Mouse (Mus musculus) heart, embryonic 13.5 days (tissue): ENCODE data around the gene Ttc30b. TPM values are rescaled to one million over a fixed set of nuclear protein-coding genes. Genes with fewer than 3 reads are reported as not detected.
"Not testable (repeated sequence)": the region's sequence is repeated elsewhere in the genome, so short reads cannot be mapped to it uniquely, and the experiment has no call there.

Experiments
- ATAC-seq: fragments of 200-750 bp; cut with Nextera tagmentation; 2 replicates; pipeline ENCODE4 v1.8.0; 2017; ENCODE audit warnings: moderate TSS enrichment; ENCODE audit not compliant: insufficient number of reproducible peaks, low FRiP score, low TSS enrichment; ENCODE audit errors: extremely low read depth
- H3K27ac ChIP-seq: fragments of 300-500 bp; sonication (generic); replicated peaks from 2 replicates; pipeline ENCODE4 v1.5.1; 2015; ENCODE audit warnings: moderate library complexity, mild to moderate bottlenecking, inconsistent platforms
- H3K27me3 ChIP-seq: fragments of 300-500 bp; sonication (generic); replicated peaks from 2 replicates; pipeline ENCODE4 v1.6.1; 2015; ENCODE audit warnings: mild to moderate bottlenecking, inconsistent platforms
- H3K36me3 ChIP-seq: fragments of 300-500 bp; sonication (generic); 2 replicates; pipeline ENCODE4 v1.6.1; 2015; ENCODE audit warnings: mild to moderate bottlenecking, inconsistent platforms
- H3K4me1 ChIP-seq: fragments of 300-500 bp; sonication (generic); 2 replicates; pipeline ENCODE4 v1.6.1; 2015; ENCODE audit warnings: inconsistent platforms
- H3K4me2 ChIP-seq: fragments of 300-500 bp; sonication (generic); 2 replicates; pipeline ENCODE4 v1.6.1; 2015; ENCODE audit warnings: inconsistent platforms, mild to moderate bottlenecking, moderate library complexity
- H3K4me3 ChIP-seq: fragments of 300-500 bp; sonication (generic); 2 replicates; pipeline ENCODE4 v1.5.1; 2015; ENCODE audit warnings: moderate library complexity, mild to moderate bottlenecking, inconsistent platforms
- H3K9ac ChIP-seq: fragments of 300-500 bp; sonication (generic); 2 replicates; pipeline ENCODE4 v1.6.1; 2015; ENCODE audit warnings: inconsistent platforms, mild to moderate bottlenecking, moderate library complexity
- H3K9me3 ChIP-seq: fragments of 300-500 bp; sonication (generic); 2 replicates; pipeline ENCODE4 v1.6.1; 2016; ENCODE audit warnings: inconsistent platforms
- WGBS: fragments of 180-500 bp; shearing (Covaris S2); methylation state at CpG from one replicate; pipeline ENCODE4 v1.1.7; 2015; ENCODE audit warnings: mixed read lengths; 5-methylcytosine and 5-hydroxymethylcytosine counted together
- polyA plus RNA-seq: library from polyadenylated mRNA; unstranded; fragments of >200 nt; fragmentation: Nextera tagmentation; extraction: Ambion mirVana; gene quantifications from 2 replicates; pipeline ENCODE4 v1.2.1, GENCODE M21; 2015

The Ttc30b gene
- polyA plus RNA-seq, 1 experiment from 2014 or later = 8.6 TPM

DNA sequence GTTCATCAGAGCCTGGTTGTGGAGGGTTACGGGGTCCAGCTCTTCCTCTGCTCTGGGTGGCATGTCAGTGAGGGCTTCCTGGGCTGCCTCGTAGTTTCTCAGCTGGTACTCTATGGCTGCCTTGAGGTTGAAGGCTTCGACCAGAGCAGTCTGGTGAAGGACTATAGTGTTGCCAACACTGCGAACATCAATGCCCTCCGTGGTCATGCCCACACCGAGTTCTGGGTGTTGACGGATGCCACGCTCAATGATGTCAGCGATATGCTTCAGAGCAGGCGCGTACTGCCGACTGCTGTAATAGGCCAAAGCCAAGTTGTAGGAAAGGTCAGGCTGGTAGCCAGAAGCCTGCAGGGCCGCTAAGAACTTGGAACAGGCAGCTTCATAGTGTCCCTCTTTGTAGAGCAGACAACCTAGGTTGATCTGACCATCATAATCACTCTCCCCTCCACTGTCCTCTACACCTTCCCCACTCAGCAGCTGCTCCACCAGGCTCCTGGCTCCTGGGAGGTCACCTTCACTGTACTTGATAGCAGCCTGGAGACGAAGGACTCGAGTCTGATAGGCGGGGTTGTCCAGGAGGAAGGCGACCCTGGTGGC is 767 bp downstream of the Ttc30b start:
- H3K36me3 ChIP-seq, ATAC-seq, H3K27me3 ChIP-seq, H3K9me3 ChIP-seq, H3K27ac ChIP-seq: not testable (repeated sequence)
- H3K4me1 ChIP-seq = peaks cover 32% of the 10 kb centered on the region
- 69% methylated on average over 17 of the region's 17 CpGs for WGBS
- peak overlapping the region; percentile 78 for H3K9ac ChIP-seq
- H3K4me2 ChIP-seq = peak overlapping the region; percentile 78
- H3K4me3 ChIP-seq = peak overlapping the region; percentile 59

- not testable (repeated sequence) for ATAC-seq, H3K27ac ChIP-seq, H3K9ac ChIP-seq, H3K9me3 ChIP-seq, H3K4me3 ChIP-seq, H3K36me3 ChIP-seq, H3K4me2 ChIP-seq, H3K27me3 ChIP-seq
- peaks cover 32% of the 10 kb centered on the region for H3K4me1 ChIP-seq
- 83% methylated on average over 2 of the region's 2 CpGs for WGBS
These were observed 1.7 kb downstream of the Ttc30b start for GRCm38 (mm10) chr2:75936685-75937084.

GRCm38 (mm10) chr2:75933541-75933940 is 4.8 kb downstream of the Ttc30b start:
- Histone ChIP-seq H3K4me3 (no peak overlapping the region), H3K4me1 (peaks cover 30% of the 10 kb centered on the region), H3K27ac (peak overlapping the region; percentile 55), H3K4me2 (no peak overlapping the region), H3K9ac (no peak overlapping the region), H3K36me3 (peaks cover 21% of the 10 kb centered on the region; the same call in 1 of the 2 replicates), H3K27me3 (no peaks in the 10 kb centered on the region), H3K9me3 (no peaks in the 10 kb centered on the region)
- no peak for ATAC-seq
- 30% methylated on average over 7 of the region's 7 CpGs for WGBS

DNA sequence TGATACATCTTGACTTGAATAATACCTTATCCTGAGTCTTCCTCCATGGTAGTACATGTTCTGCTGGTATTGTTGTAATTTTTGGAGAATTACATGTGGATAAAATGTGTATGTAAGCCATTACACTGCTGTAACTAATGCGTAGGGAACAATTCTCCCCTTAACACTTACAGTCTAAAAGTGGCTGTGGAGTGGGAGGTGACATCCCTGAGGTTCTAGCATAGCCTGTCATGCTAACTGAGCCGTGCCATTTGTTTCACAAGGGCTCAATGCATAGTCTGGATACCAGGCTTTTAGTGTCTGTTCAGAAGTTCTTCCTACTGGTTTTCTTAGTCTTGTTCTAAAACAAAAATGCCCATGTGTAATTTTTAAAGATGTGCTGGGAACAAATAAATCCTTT is 7.4 kb downstream of the Ttc30b start:
- no peak for ATAC-seq
- H3K9ac ChIP-seq = no peak overlapping the region
- H3K4me3 ChIP-seq = no peak overlapping the region
- H3K36me3 ChIP-seq = peaks cover 36% of the 10 kb centered on the region
- H3K9me3 ChIP-seq = no peaks in the 10 kb centered on the region
- no peak overlapping the region for H3K27ac ChIP-seq
- H3K4me1 ChIP-seq = peaks cover 26% of the 10 kb centered on the region
- WGBS = 75% methylated on average over 2 of the region's 2 CpGs
- H3K27me3 ChIP-seq = no peaks in the 10 kb centered on the region
- H3K4me2 ChIP-seq = no peak overlapping the region

GRCm38 (mm10) chr2:75929786-75930444 is 8.5 kb downstream of the Ttc30b start:
- Histone ChIP-seq H3K9me3 (no peaks in the 10 kb centered on the region), H3K27ac (no peak overlapping the region), H3K36me3 (peaks cover 41% of the 10 kb centered on the region), H3K9ac (no peak overlapping the region), H3K4me2 (no peak overlapping the region), H3K4me3 (no peak overlapping the region), H3K27me3 (no peaks in the 10 kb centered on the region), H3K4me1 (peaks cover 22% of the 10 kb centered on the region)
- 84% methylated on average over 6 of the region's 6 CpGs for WGBS
- no peak for ATAC-seq

- no peak for ATAC-seq
- Histone ChIP-seq H3K4me3 (no peak overlapping the region), H3K9me3 (no peaks in the 10 kb centered on the region), H3K27ac (no peak overlapping the region), H3K4me1 (peaks cover 15% of the 10 kb centered on the region), H3K9ac (no peak overlapping the region), H3K36me3 (peaks cover 41% of the 10 kb centered on the region), H3K4me2 (no peak overlapping the region), H3K27me3 (no peaks in the 10 kb centered on the region)
- WGBS = 88% methylated on average over 2 of the region's 2 CpGs
These were observed 9.2 kb downstream of the Ttc30b start for GRCm38 (mm10) chr2:75929141-75929540.

DNA sequence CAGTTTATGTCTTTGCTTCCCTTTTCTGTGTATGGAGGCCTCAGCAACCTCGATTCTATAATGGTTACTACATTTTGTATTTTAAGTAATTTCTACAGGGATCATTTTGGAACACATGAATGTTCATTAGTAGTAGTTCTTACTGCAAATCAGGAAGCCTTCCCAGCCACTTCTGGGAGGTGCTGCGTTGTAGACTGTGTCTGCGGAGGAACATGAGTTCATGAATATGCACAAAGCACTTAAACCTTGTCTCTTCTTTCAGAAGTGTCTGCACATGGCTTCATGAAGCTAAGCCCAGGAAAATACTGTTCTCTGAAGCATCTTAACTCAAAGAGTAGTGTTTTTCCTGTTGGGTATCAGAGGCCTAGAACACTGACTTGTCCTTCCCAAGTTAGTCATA is 10.4 kb downstream of the Ttc30b start:
- Histone ChIP-seq H3K4me3 (no peak overlapping the region), H3K27me3 (no peaks in the 10 kb centered on the region), H3K4me1 (peaks cover 3% of the 10 kb centered on the region), H3K9me3 (no peaks in the 10 kb centered on the region), H3K36me3 (peaks cover 41% of the 10 kb centered on the region), H3K4me2 (no peak overlapping the region), H3K9ac (no peak overlapping the region), H3K27ac (no peak overlapping the region)
- 83% methylated on average over 3 of the region's 3 CpGs for WGBS
- no peak for ATAC-seq

DNA sequence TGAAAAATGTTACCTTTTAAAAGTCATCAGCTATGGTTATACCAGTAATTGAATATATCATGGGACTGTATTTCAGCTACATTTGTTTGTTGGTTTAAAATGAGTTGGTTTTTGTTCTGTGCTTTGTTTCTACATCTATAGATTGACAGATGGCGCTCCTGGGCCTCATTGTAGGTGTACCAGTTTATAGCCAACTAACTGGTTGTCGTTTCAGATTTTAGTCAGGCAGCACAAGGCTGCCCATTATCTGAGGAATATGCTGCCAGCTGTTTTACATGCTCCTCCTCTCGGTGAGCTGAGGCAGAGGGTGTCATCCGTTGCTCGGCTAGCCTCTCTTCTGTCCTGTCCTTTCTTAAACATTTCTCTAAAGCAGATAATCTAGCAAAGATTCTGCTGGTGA is 12.3 kb downstream of the Ttc30b start:
- H3K36me3 ChIP-seq = peaks cover 33% of the 10 kb centered on the region
- no peak for ATAC-seq
- H3K9me3 ChIP-seq = no peaks in the 10 kb centered on the region
- no peaks in the 10 kb centered on the region for H3K27me3 ChIP-seq
- H3K27ac ChIP-seq = no peak overlapping the region
- 76% methylated on average over 5 of the region's 5 CpGs for WGBS
- H3K9ac ChIP-seq = no peak overlapping the region
- 0 out of 2 replicates have a peak, but pooled peaks cover 3% of the 10 kb centered on the region for H3K4me1 ChIP-seq
- no peak overlapping the region for H3K4me2 ChIP-seq
- no peak overlapping the region for H3K4me3 ChIP-seq

DNA sequence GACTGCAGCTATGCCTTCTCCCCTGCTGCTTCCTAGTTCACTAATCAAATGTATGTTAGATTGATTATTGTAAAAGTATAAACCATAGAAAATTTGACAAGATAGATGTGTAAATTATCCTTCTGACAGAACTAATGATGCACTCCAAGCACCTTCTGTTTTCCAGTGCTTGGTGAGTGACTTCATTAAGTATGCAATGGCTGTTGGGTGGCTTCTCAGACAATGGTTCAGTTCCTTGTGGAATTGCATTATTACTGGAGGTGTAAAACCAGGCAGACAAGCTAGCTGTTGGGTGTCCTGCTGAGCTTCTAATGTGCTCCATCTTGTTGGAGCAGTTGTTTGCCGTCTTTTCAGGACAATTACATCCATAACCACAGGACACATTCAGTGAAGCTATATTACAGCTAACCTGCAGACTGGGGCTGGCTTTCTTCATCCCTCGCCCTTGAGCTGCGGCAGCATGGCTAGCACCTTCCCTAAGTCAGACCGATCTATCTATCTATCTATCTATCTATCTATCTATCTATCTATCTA is 14.5 kb downstream of the Ttc30b start:
- Histone ChIP-seq H3K4me2 (no peak overlapping the region), H3K4me1 (no peaks in the 10 kb centered on the region), H3K4me3 (no peak overlapping the region), H3K9me3 (no peaks in the 10 kb centered on the region), H3K36me3 (peaks cover 29% of the 10 kb centered on the region), H3K27ac (no peak overlapping the region), H3K9ac (no peak overlapping the region), H3K27me3 (no peaks in the 10 kb centered on the region)
- no peak for ATAC-seq
- 86% methylated on average over 4 of the region's 4 CpGs for WGBS

DNA sequence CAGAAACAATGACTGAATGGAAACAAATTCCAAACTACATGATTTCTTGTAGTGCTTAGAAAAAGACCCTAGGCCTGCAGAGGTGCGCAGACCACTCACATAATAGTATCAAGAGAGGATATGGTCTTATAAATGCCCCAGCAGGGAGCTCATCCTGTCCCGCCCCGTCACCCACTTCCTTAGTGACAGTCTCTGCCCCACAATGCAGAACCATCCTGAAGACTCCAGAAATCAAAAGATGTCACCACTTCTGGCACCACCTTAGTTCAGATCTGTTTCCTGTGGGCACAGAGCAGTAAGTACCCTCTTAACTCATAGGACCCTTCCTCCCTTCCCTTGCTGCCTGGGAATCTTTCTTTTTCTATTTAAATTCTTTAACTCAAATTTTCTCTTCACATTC is 23.3 kb downstream of the Ttc30b start:
- Histone ChIP-seq H3K4me1 (peaks cover 13% of the 10 kb centered on the region), H3K27ac (no peak overlapping the region), H3K36me3 (peaks cover 46% of the 10 kb centered on the region), H3K4me3 (no peak overlapping the region), H3K9me3 (no peaks in the 10 kb centered on the region), H3K27me3 (no peaks in the 10 kb centered on the region), H3K9ac (no peak overlapping the region), H3K4me2 (no peak overlapping the region)
- no peak for ATAC-seq
- WGBS = 93% methylated on average over 3 of the region's 3 CpGs

DNA sequence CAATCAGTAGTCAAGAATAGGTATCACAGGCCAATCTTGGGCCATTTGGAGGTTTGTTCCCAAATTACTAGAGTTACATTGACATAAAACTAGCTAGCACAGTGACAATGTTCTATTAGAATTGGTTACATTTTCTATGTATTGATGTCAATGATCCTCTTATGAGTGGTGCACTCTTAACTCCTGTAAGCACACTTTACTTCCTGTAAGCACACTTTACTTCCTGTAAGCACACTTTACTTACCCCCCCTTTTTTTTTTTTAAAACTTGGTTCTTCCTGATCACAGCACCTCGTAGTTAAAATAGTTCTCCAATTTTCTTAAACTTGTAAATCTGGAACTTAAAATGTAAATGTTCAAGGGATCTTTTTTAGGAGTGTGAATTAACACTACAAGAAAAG is 31.2 kb downstream of the Ttc30b start:
- Histone ChIP-seq H3K27me3 (no peaks in the 10 kb centered on the region), H3K9me3 (no peaks in the 10 kb centered on the region), H3K4me3 (no peak overlapping the region), H3K27ac (no peak overlapping the region), H3K4me2 (no peak overlapping the region), H3K4me1 (no peaks in the 10 kb centered on the region), H3K36me3 (peaks cover 66% of the 10 kb centered on the region), H3K9ac (no peak overlapping the region)
- ATAC-seq = no peak
- 80% methylated on average over 1 of the region's 1 CpGs for WGBS

DNA sequence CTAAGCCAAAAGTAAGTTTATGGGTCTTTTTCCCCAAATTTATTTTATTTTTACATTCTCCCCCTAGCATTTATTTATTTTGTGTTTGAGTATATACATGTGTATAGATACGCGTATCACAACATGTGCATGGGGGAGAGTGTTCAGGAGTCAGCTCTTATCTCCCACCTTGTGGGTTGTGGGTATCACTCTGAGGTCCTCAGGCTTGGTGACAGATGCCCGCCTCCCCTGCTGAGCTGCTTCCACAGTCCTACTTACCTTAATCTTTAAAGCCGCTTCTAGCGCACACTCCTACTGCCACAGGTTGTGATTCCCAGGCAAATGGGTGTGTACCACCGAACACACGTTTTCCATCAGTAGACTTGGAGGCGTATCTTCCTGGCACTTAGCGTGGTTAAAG is 36.5 kb downstream of the Ttc30b start:
- Histone ChIP-seq H3K4me2 (no peak overlapping the region), H3K4me1 (no peaks in the 10 kb centered on the region), H3K9me3 (peaks cover 8% of the 10 kb centered on the region; the same call in 1 of the 2 replicates), H3K27me3 (no peaks in the 10 kb centered on the region), H3K36me3 (peaks cover 37% of the 10 kb centered on the region), H3K27ac (no peak overlapping the region), H3K4me3 (no peak overlapping the region), H3K9ac (no peak overlapping the region)
- ATAC-seq = no peak
- 74% methylated on average over 9 of the region's 9 CpGs for WGBS
